Mouse (Mus musculus) neutrophil, adult 5-6 weeks (primary cell): Measurements from ENCODE around the gene Gm12169. TPM values are rescaled to one million over a fixed set of nuclear protein-coding genes. Genes with fewer than 3 reads are reported as not detected.
A peak's percentile ranks its signal among the peaks of the same experiment; 100 is the strongest.
"Not testable (repeated sequence)": the region's sequence is repeated elsewhere in the genome, so short reads cannot be mapped to it uniquely, and the experiment has no call there.

Experiments
- ATAC-seq: fragments of 151-379, 151-347 bp; 2 replicates; pipeline ENCODE4 v1.8.0; 2017; ENCODE audit warnings: mild to moderate bottlenecking, moderate TSS enrichment; ENCODE audit not compliant: insufficient number of reproducible peaks, poor library complexity, low FRiP score, severe bottlenecking; ENCODE audit errors: extremely low read depth
- total RNA-seq: library from RNA; stranded (forward); fragments of 200-1000 nt; gene quantifications from 2 replicates; pipeline ENCODE4 v1.2.3, GENCODE M21; 2017

Gene Gm12169
- total RNA-seq = not detected in 2 replicates

DNA sequence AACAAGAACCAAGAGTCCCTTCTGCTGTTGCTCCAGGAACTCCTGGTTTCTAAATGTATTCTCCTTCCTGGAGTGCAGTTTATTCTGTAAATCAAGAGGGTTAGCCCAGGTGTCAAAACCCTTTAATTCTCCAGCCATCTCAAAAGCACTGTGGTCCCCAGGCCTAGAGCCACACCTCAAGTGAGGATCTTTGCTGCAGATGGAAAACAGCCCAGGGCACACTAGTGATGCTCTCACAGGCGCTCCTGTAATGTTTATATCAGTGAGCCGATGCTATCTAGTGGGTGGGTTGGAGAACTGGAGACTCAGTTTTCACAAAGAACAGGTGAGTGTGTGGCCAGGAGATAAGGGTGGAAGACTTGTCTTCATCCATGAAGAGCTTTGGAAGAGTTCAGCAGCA lies at the start of gene Gm12169:
Gene Gm12169, plus strand, starts transcription at position 301 of the 400 bp plus-strand sequence.
- no peak for ATAC-seq

GRCm38 (mm10) chr11:46474220-46474619 lies 49.8 kb upstream of the Gm12169 start:
- no peak for ATAC-seq

DNA sequence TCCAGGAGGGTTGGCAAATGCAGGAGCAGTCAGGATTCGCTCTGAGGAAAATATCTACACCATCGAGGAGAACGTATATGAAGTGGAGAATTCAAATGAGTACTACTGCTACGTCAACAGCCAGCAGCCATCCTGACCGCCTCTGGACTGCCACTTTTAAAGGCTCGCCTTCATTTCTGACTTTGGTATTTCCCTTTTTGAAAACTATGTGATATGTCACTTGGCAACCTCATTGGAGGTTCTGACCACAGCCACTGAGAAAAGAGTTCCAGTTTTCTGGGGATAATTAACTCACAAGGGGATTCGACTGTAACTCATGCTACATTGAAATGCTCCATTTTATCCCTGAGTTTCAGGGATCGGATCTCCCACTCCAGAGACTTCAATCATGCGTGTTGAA lies 44.7 kb upstream of the Gm12169 start:
- ATAC-seq = no peak

GRCm38 (mm10) chr11:46480517-46480916 lies 43.5 kb upstream of the Gm12169 start:
- ATAC-seq = peak; percentile 70

DNA sequence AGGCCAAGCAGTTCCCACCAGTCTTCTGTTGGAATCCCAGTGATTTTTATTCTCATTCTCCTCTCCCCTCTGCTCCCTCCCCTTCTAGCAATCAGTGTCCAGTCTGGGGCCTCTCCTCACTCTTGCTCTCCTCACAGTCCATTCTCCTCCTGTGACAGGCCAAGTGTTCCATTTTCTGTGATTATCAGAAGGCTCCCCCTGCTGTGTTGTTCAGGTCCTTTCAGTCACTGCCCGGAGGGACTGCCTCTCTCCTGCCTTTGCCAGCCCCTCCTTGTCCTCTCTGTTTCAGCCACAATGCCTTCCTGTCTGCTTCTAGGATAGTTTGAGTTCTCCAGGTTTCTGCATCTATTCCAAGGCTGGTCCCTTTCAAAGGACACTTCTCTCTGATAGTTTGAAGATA lies 35.8 kb upstream of the Gm12169 start:
- ATAC-seq = no peak

- no peak for ATAC-seq
Observed at GRCm38 (mm10) chr11:46488650-46489049, 35.4 kb upstream of the Gm12169 start.

- ATAC-seq = no peak
Observed at GRCm38 (mm10) chr11:46507146-46507545, 16.9 kb upstream of the Gm12169 start.

- ATAC-seq = no peak
Observed at GRCm38 (mm10) chr11:46509900-46510299, 14.1 kb upstream of the Gm12169 start.

- not testable (repeated sequence) for ATAC-seq
Observed at GRCm38 (mm10) chr11:46521341-46521740, 2.7 kb upstream of the Gm12169 start.

- no peak for ATAC-seq
Observed at GRCm38 (mm10) chr11:46522719-46523118, 1.3 kb upstream of the Gm12169 start.

DNA sequence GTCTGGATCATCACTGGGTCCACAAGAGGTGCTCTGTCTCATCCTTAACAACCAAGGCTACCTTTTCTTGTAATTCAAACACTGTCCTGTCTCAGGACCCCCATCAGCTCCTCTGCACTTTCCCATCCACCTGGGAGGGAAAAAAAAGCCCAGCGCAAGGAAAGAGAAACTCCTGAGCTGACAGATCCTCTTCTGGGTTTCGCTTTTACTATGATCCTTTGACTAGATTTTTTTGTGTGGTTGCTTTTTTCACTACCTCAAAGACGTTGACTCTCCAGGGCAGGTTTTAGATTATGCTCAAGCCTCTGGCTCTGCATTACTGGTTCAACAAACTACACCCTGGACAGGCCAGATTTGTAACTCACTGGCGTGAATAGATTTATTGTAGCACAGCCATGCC lies 6.1 kb downstream of the Gm12169 start:
- ATAC-seq = no peak

DNA sequence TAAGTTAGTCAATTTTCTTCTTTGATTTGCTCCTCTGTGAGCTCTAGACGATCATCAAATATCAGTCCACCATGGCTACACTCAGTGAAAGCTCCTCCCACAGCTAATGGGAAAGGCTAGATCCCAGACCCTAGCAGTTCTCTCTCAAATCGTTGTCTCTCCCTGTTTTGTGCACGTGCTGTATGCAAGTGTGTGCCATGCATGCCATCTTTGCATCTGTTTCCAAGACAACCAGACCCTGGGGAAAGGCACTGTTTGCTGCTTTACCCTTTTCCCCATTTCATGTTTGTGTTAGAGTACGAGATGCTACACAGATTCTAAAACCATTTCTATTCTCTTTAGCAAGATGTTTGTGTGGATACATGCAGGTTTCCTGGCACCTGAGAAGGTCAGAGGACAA lies 13.0 kb downstream of the Gm12169 start:
- ATAC-seq = no peak

DNA sequence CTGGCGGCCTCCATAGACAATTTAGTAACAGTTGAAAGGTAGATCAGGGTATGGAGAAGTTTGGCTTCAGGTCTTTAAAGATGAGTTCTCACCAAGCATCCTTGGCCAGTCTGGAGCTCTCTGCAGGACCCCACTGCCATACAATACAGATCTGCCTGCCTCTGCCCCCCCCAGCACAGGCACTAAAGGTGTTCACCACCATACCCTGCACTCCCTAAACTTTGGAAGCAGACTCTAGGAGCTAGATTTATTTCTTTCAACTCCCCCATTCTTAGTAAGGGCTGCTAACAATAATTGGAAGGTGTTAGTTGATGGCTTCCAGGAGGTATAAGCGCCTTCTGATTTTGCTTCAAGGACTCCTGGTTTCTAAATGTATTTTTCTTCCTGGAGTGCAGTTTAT lies 19.5 kb downstream of the Gm12169 start:
- no peak for ATAC-seq

GRCm38 (mm10) chr11:46549721-46550120 lies 25.7 kb downstream of the Gm12169 start:
- no peak for ATAC-seq

DNA sequence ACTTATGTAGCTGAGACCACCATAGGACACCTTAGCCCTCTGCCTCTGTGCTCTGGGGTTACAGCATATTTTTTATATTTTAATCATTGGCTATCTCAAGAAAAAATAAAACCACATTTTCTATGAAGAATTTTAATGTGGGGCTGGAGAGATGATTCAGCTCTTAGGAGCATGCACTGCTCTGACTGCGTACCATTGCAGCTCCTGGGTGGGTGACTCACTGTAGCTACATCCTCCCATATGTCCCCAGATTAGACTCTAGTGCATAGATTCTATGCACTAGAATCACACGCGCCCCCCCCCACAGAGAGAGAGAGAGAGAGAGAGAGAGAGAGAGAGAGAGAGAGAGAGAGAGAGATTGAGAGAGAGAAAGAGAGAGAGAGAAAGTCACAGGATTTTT lies 28.7 kb downstream of the Gm12169 start:
- no peak for ATAC-seq

- ATAC-seq = no peak
Observed at GRCm38 (mm10) chr11:46561096-46561495, 37.1 kb downstream of the Gm12169 start.

- no peak for ATAC-seq
Observed at GRCm38 (mm10) chr11:46564671-46565070, 40.7 kb downstream of the Gm12169 start.

GRCm38 (mm10) chr11:46565967-46566366 lies 42.0 kb downstream of the Gm12169 start:
- no peak for ATAC-seq

- ATAC-seq = no peak
Observed at GRCm38 (mm10) chr11:46569107-46569506, 45.1 kb downstream of the Gm12169 start.

GRCm38 (mm10) chr11:46571327-46571726 lies 47.3 kb downstream of the Gm12169 start, which contains the start of gene BC053393:
Gene BC053393, plus strand, starts transcription at chr11:46571536.
- ATAC-seq = no peak

DNA sequence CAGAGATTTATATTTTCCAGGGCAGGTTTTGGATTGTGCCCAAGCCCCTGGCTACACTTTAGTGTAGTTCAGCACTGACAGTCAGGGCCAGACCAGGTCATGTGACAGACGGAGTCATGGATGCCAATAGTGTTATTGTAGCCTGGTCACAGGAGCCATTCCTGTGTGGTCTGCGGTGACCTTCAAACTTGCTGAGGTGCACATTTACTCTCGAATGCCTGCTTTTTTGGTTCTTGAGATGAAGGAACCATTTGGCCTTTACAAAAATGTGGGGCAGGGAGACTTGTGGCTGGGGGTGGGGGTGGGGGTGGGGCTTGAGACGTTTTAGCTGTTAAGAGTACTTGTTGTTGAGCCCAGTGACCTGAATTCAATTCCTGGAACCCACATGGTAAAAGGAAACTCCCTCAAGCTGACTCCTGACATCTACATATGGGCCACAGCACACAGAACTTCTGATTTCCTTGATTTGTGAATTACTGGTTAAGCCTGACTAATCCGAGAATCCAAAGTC lies 54.8 kb downstream of the Gm12169 start:
- no peak for ATAC-seq
